Mouse (Mus musculus): ENCODE measurements at regions not wholly inside any gene's neighbourhood (a gene's known extent, or its start where the extent isn't known, plus 50 kb on each side); places are given as distances from the start of the nearest gene placed in this dataset.

- no peak for TF ChIP-seq CTCF (IDR thresholded peaks at IDR 0.05; ENCODE audit: extremely low read depth, insufficient read depth, insufficient read length, insufficient replicate concordance)
- TF ChIP-seq POLR2A (IDR thresholded peaks at IDR 0.05; ENCODE audit: low read depth, low read length): no peak
These were observed 1119.3 kb upstream of the Celf2 start for GRCm38 (mm10) chr2:8628485-8629208.

Measured in spleen, adult 2 months (tissue).